Mouse (Mus musculus): ENCODE measurements at regions not wholly inside any gene's neighbourhood (a gene's known extent, or its start where the extent isn't known, plus 50 kb on each side); places are given as distances from the start of the nearest gene placed in this dataset.

GRCm38 (mm10) chr2:30690925-30691856 lies 96.4 kb downstream of the Cstad start:
- TF ChIP-seq EP300 (IDR thresholded peaks at IDR 0.05; ENCODE audit: low read depth), result no peak
- TF ChIP-seq CTCF (IDR thresholded peaks at IDR 0.05; ENCODE audit: low read depth), result no peak
